Mouse (Mus musculus) liver, embryonic 14 days (tissue): ENCODE results near the gene 4931423N10Rik. TPM values are rescaled to one million over a fixed set of nuclear protein-coding genes. Genes with fewer than 3 reads are reported as not detected.

Experiments
- polyA plus RNA-seq: library from polyadenylated mRNA; depleted of rRNA; stranded (reverse); fragments of >200 nt; gene quantifications from 2 replicates; pipeline ENCODE4 v1.2.3, GENCODE M21; 2012; rRNA removed

Gene 4931423N10Rik
- 0.01 TPM in 1 of 2 replicates, not detected in the other for polyA plus RNA-seq

DNA sequence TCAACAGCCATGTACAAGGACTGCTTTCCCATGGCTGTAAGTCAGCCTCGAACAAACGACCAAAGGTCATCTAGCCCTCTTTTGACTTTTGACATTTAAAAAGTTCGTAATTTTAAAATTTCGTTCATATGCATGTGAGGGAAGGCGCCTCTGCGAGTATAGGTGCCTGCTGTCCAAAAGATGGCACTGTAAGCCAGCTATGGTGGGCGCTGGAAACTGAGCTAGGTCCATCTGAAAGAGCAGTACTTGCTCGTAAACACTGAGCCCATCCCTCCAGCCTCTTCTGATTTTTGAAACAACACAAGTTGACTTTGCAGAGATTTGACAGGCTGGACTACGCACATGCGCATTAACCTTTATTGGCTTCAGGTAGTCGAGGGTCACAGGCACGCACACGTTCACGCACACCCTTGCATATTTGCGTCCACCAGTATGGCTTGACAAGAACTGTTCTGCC lies at the start of gene 4931423N10Rik:
4931423N10Rik (plus strand) TSS at position 407 of the 457 bp plus-strand sequence.

Other genes starting within 250 kb of the 4931423N10Rik start
- 19.9 and 26.7 TPM in 2 replicates for gene Abi1, start 167.2 kb upstream of the 4931423N10Rik start, polyA plus RNA-seq
- 6.5 and 7.7 TPM in 2 replicates for gene Acbd5, start 139.3 kb upstream of the 4931423N10Rik start, polyA plus RNA-seq
- gene Mastl, start 51.5 kb upstream of the 4931423N10Rik start, polyA plus RNA-seq: 3.4 and 3.8 TPM in 2 replicates
- gene Yme1l1, start 51.1 kb upstream of the 4931423N10Rik start, polyA plus RNA-seq: 16.3 and 20.1 TPM in 2 replicates
- not detected in 2 replicates for gene Nxph2, start 113.8 kb downstream of the 4931423N10Rik start, polyA plus RNA-seq